Mouse (Mus musculus) forebrain, postnatal 0 days (tissue): Measurements from ENCODE around the gene Grip1. TPM values are rescaled to one million over a fixed set of nuclear protein-coding genes. Genes with fewer than 3 reads are reported as not detected.
A peak's percentile ranks its signal among the peaks of the same experiment; 100 is the strongest.

Experiments used
- ATAC-seq: fragments of 200-750 bp; cut with Nextera tagmentation; 2 replicates; pipeline ENCODE4 v1.8.0; 2017; ENCODE audit warnings: mild to moderate bottlenecking, moderate library complexity
- DNase-seq: peaks from one replicate; pipeline ENCODE4 v3.0.0-alpha.2; 2015
- H3K27ac ChIP-seq: fragments of 300-500 bp; sonication (generic); 2 replicates; pipeline ENCODE4 v1.5.1; 2014; ENCODE audit warnings: low read depth, mild to moderate bottlenecking, antibody characterized with exemption, low read length, moderate library complexity, mixed read lengths
- H3K27me3 ChIP-seq: fragments of 300-500 bp; sonication (generic); 2 replicates; pipeline ENCODE4 v1.6.1; 2014; ENCODE audit warnings: mild to moderate bottlenecking, low read length, mixed read lengths; ENCODE audit not compliant: insufficient read depth
- H3K36me3 ChIP-seq: fragments of 300-500 bp; sonication (generic); 2 replicates; pipeline ENCODE4 v1.6.1; 2014; ENCODE audit warnings: mild to moderate bottlenecking, moderate library complexity; ENCODE audit not compliant: insufficient read depth
- H3K4me1 ChIP-seq: fragments of 300-500 bp; sonication (generic); 2 replicates; pipeline ENCODE4 v1.6.1; 2014; ENCODE audit warnings: antibody characterized with exemption; ENCODE audit not compliant: insufficient read depth
- H3K4me2 ChIP-seq: fragments of 300-500 bp; sonication (generic); 2 replicates; pipeline ENCODE4 v1.6.1; 2014; ENCODE audit warnings: low read depth, mild to moderate bottlenecking, moderate library complexity
- H3K4me3 ChIP-seq: fragments of 300-500 bp; sonication (generic); 2 replicates; pipeline ENCODE4 v1.5.1; 2014; ENCODE audit warnings: low read depth, low read length, mixed read lengths
- H3K9ac ChIP-seq: fragments of 300-500 bp; sonication (generic); 2 replicates; pipeline ENCODE4 v1.6.1; 2014; ENCODE audit warnings: mild to moderate bottlenecking
- H3K9me3 ChIP-seq: fragments of 300-500 bp; sonication (generic); 2 replicates; pipeline ENCODE4 v1.6.1; 2016; ENCODE audit warnings: low read length
- CTCF ChIP-seq: sonication (generic); IDR thresholded peaks from 2 replicates; pipeline ENCODE4 v1.5.1; 2016; ENCODE audit warnings: antibody characterized with exemption, control low read depth, low read depth
- WGBS: fragments of 180-500 bp; shearing (Covaris S2); extraction: QIAGEN DNeasy Blood & Tissue Kit; methylation state at CpG from one replicate; pipeline ENCODE4 v1.1.7; 2014; 5-methylcytosine and 5-hydroxymethylcytosine counted together
- polyA plus RNA-seq: library from polyadenylated mRNA; unstranded; fragments of >200 nt; fragmentation: Nextera tagmentation; extraction: Ambion mirVana; gene quantifications from 2 replicates; pipeline ENCODE4 v1.2.1, GENCODE M21; 2015
- total RNA-seq: library from RNA; depleted of rRNA; stranded (reverse); fragments of >200 nt; gene quantifications from 2 replicates; pipeline ENCODE4 v1.2.3, GENCODE M21; 2014

The Grip1 gene
- total and polyA plus RNA-seq, 2 experiments from 2014 or later: 14.8 to 34.5 TPM

- DNase-seq (peak; percentile 48), ATAC-seq (peak; percentile 43)
- peak overlapping the region; percentile 41 for H3K4me2 ChIP-seq
- H3K27me3 ChIP-seq: no peaks in the 10 kb centered on the region
- 0 out of 2 replicates have a peak, but pooled peaks cover 4% of the 10 kb centered on the region for H3K4me1 ChIP-seq
- peak overlapping the region; percentile 16 for H3K4me3 ChIP-seq
- H3K9ac ChIP-seq: peak overlapping the region; percentile 41
- no peaks in the 10 kb centered on the region for H3K9me3 ChIP-seq
- H3K36me3 ChIP-seq: no peaks in the 10 kb centered on the region
- 54% methylated on average over 33 of the region's 33 CpGs for WGBS
- no peak for TF ChIP-seq CTCF
- H3K27ac ChIP-seq: peak overlapping the region; percentile 46; the same call in 1 of the 2 replicates
Observed at GRCm38 (mm10) chr10:119761451-119762367, 308.1 kb downstream of the Grip1 start.

GRCm38 (mm10) chr10:119778871-119779270 is 325.2 kb downstream of the Grip1 start:
- no peaks in the 10 kb centered on the region for H3K9me3 ChIP-seq
- H3K36me3 ChIP-seq: no peaks in the 10 kb centered on the region
- DNase-seq (peak; percentile 11), ATAC-seq (no peak)
- H3K4me3 ChIP-seq: no peak overlapping the region
- H3K27me3 ChIP-seq: no peaks in the 10 kb centered on the region
- H3K4me1 ChIP-seq: no peaks in the 10 kb centered on the region
- H3K4me2 ChIP-seq: no peak overlapping the region
- 67% methylated on average over 5 of the region's 5 CpGs for WGBS
- no peak overlapping the region for H3K9ac ChIP-seq
- H3K27ac ChIP-seq: no peak overlapping the region
- TF ChIP-seq CTCF: no peak

GRCm38 (mm10) chr10:119779657-119780056 is 326.0 kb downstream of the Grip1 start:
- H3K4me3 ChIP-seq: no peak overlapping the region
- peak; percentile 54 for TF ChIP-seq CTCF

GRCm38 (mm10) chr10:119790507-119790906 is 336.9 kb downstream of the Grip1 start:
- Histone ChIP-seq H3K27me3 (no peaks in the 10 kb centered on the region), H3K27ac (no peak overlapping the region), H3K4me2 (no peak overlapping the region), H3K36me3 (no peaks in the 10 kb centered on the region), H3K4me3 (no peak overlapping the region), H3K9me3 (no peaks in the 10 kb centered on the region), H3K9ac (no peak overlapping the region), H3K4me1 (no peaks in the 10 kb centered on the region)
- 83% methylated on average over 1 of the region's 1 CpGs for WGBS
- TF ChIP-seq CTCF: peak; percentile 62
- no peak for DNase-seq
- no peak for ATAC-seq

More at GRCm38 (mm10) chr10:119779657-119780056, 326.0 kb downstream of the Grip1 start:
- H3K36me3 ChIP-seq: no peaks in the 10 kb centered on the region
- peak; percentile 26 for DNase-seq
- H3K4me2 ChIP-seq: no peak overlapping the region
- H3K9ac ChIP-seq: no peak overlapping the region
- H3K27ac ChIP-seq: no peak overlapping the region
- H3K27me3 ChIP-seq: no peaks in the 10 kb centered on the region
- H3K9me3 ChIP-seq: no peaks in the 10 kb centered on the region
- WGBS: 86% methylated on average over 1 of the region's 1 CpGs
- no peaks in the 10 kb centered on the region for H3K4me1 ChIP-seq
- 0 out of 2 replicates have a peak, but pooled peaks have one; percentile 29 for ATAC-seq

- no peak for DNase-seq
- Histone ChIP-seq H3K4me1 (no peaks in the 10 kb centered on the region), H3K36me3 (no peaks in the 10 kb centered on the region), H3K9me3 (no peaks in the 10 kb centered on the region), H3K27me3 (no peaks in the 10 kb centered on the region), H3K27ac (no peak overlapping the region), H3K9ac (no peak overlapping the region), H3K4me2 (no peak overlapping the region), H3K4me3 (no peak overlapping the region)
- TF ChIP-seq CTCF: no peak
- ATAC-seq: no peak
- WGBS: 53% methylated on average over 6 of the region's 6 CpGs
Observed at GRCm38 (mm10) chr10:119802421-119802820, 348.8 kb downstream of the Grip1 start.

GRCm38 (mm10) chr10:119803633-119804422 is 350.2 kb downstream of the Grip1 start:
- peak; percentile 83 for ATAC-seq
- Histone ChIP-seq H3K4me2 (no peak overlapping the region), H3K4me3 (no peak overlapping the region), H3K27ac (no peak overlapping the region), H3K9ac (no peak overlapping the region), H3K4me1 (no peaks in the 10 kb centered on the region), H3K36me3 (no peaks in the 10 kb centered on the region), H3K27me3 (no peaks in the 10 kb centered on the region), H3K9me3 (no peaks in the 10 kb centered on the region)
- 56% methylated on average over 13 of the region's 13 CpGs for WGBS
- peak; percentile 90 for DNase-seq
- peak; percentile 95 for TF ChIP-seq CTCF

GRCm38 (mm10) chr10:119804423-119804814 is 350.8 kb downstream of the Grip1 start:
- 84% methylated on average over 9 of the region's 9 CpGs for WGBS
- Histone ChIP-seq H3K27ac (no peak overlapping the region), H3K36me3 (no peaks in the 10 kb centered on the region), H3K9ac (no peak overlapping the region), H3K27me3 (no peaks in the 10 kb centered on the region), H3K9me3 (no peaks in the 10 kb centered on the region), H3K4me2 (no peak overlapping the region), H3K4me1 (no peaks in the 10 kb centered on the region), H3K4me3 (no peak overlapping the region)
- ATAC-seq: no peak
- TF ChIP-seq CTCF: no peak
- DNase-seq: no peak
